Mouse (Mus musculus): ENCODE data around the gene Ccnb3. TPM values are rescaled to one million over a fixed set of nuclear protein-coding genes. Genes with fewer than 3 reads are reported as not detected.
"Not testable (repeated sequence)": the region's sequence is repeated elsewhere in the genome, so short reads cannot be mapped to it uniquely, and the experiment has no call there.

The Ccnb3 gene
- total RNA-seq (2022), result not detected

DNA sequence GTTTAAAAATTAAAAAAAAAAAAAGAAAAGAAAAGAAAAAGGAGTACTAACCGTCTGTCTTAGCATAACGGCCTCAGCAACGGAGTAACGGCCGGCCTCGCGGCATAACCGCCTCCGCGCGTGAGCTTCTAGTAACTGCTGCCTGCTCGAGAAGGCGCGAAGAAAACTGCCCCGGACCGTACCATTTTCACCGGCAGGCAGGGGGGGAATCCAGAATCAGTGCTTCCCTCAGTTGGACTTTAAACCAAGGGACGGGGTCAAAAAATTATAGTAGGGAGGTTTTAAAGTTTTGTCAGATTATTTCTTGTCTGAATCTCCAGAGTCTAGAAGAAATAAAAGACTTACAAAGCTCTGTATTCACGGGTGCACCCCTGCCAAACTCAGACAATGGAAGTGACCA, at the start of gene Ccnb3:
TSS of gene Ccnb3 (minus strand) at position 101 of the 400 bp plus-strand sequence.
- no peak for DNase-seq (ENCODE audit: low spot score in 2 of 2)

DNA sequence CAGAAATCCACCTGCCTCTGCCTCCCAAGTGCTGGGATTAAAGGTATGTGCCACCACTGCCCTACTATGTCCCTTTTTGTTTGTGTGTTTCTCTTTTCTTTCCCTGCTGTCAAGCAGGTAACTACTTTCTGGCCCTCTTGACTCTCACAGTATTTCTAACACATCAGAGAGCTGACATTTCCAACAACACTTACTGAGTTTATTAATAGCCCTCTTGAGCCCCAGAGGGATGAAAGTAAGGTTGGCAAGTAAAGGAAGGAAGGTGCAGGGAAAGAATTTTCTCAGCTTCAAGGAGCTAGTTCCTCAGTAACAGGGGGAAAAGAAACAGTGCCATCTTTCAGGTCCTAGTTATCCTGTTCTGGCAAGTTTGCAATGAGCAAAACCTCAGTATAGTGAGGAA, 48.9 kb upstream of the Ccnb3 start:
- no peak for DNase-seq (ENCODE audit: low spot score in 2 of 2)

DNA sequence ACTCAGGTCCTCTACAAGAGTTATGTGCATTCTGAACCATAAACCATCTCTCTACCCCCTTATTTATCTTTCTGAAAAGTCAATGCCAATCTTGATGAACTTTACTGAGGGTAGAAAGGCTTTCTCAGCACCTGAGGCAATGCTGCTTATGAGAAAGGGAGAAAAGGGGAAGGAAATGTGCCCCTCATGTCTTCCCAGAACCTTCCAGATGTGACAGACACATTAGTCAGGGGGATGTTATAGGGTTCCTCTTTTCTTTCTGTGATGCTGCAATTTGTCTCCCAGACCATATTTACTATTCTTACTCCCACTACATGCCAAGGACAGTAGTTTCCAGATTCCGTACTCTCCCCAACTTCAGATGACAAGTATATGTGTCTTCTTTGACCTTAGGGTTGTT, 44.5 kb upstream of the Ccnb3 start:
- no peak for DNase-seq (ENCODE audit: low spot score in 2 of 2)

DNA sequence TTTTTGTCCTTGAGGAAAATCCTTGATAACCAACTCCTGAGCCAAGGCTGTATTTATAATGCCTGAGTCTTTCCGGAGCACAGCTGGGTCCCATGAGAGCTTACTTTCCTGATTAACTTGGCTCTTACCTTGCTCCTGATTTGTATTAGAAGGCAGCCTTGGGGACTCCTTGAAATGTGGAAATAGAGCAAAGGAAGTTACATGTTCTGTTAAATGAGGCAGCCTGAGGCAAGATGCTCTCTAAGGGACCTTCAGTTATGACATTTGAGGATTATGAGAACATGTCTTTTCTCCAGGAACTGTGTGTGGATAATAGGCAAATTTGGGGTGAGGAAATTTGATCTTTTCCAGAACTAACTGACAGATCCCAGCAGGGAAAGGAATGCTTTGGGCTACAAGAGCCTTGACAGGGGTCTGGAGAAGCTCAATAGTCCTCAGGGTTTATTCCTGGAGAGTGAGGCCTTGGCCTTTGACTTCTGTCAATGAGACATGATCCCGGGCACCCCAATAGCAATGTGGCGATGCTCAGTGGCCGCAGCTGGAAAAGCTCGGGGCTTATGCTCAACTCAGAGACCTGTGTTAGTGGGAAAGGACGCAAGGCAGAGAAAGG, 38.5 kb upstream of the Ccnb3 start:
- no peak for DNase-seq (ENCODE audit: low spot score in 2 of 2)

DNA sequence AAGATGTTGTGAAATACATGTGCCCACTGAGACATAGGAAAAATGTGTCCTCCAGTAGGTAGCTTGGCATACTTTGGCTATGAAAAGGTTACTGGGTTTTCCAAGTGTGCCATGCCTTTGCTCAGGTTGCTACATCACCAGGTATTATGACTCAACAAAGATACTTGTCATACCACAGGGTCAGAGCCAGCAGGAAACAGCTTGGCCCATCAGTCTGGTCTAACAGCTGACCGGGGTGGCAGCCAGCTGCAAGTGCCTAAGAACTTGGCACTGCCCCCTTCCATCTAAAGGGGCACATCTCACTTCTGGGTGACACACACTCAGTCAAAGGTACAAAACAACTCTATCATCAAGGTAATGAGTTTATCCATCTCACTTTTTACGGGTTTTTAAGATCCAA, 26.6 kb upstream of the Ccnb3 start:
- no peak for DNase-seq (ENCODE audit: low spot score in 2 of 2)

DNA sequence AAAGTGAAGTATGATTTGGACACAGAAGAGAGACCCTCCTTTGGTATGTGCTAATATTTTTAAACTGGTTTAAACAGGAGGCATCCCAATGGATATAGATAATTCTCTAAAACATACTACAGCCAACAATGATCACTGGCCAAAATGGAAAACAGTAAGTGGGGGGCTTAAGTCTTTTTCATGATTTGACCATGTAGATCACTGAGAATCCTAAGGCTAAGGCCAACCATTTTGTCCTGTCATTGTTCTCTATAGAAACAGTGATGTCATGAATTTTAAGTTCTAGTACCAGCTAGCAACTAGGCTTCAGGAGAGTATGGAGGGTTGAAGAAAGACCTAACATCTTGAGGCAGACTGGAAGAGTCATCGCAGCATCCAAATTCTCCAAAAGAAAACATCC, 25.8 kb upstream of the Ccnb3 start, which contains the start of gene Akap4:
TSS of gene Akap4 (plus strand) at position 301 of the 400 bp plus-strand sequence.
- DNase-seq (ENCODE audit: low spot score in 2 of 2), result no peak

DNA sequence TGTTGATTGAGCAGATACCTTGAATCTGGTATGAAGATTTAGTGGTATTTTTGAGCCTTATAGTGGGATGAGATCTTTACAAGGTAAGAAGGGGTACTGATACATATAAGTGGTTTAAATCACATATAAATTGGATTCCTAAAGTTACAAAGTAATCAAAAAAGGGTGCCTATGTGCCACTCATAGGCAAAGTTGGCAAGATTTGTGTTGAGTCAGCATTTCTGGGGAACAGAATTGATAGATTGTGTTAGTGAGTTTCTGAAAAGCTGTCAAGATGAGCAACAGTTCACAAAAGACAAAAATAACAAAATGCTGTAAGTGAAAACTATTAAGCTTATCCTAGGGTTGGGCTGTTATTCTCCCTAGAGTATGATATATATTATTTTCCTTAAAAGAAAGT, 22.7 kb upstream of the Ccnb3 start:
- no peak for DNase-seq (ENCODE audit: low spot score in 2 of 2)

DNA sequence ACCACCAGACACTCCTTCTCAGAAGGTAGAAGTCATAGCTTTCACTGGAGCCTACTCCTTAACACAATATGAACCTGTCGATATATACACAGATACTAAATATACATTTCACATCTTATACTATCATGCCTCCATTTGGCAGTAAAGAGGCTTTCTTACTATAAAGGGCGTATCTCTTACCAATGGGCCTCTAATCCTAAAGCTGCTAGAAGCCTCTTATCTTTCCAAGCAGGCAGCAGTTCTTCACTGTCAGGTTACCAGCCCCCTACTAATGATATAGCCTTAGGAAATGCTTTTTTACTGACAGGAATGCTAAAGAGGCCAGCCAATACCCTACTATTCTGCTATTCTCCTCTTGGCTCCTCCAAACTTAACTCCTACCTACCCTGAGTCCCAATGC, 16.2 kb upstream of the Ccnb3 start:
- DNase-seq (ENCODE audit: low spot score in 2 of 2), result no peak

DNA sequence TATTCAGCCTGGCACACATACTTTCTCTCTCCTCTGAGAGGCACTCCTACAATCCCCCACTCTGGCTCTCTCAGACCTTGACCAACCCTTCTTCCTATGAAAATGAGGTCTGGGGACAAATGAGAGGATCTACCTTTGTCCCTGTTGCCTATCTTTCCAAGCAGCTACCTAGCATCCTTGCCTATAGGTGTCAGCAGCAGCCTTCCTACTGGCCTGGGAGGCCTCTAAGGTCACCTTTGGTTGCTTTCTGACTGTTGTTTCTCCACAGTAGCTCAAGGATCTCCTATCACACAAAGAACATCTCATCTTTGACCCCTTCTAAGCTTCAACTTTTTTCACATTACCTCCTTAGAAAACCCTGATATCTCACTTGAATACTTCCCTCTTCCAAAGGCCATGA, 15.6 kb upstream of the Ccnb3 start:
- DNase-seq (ENCODE audit: low spot score in 2 of 2), result no peak

DNA sequence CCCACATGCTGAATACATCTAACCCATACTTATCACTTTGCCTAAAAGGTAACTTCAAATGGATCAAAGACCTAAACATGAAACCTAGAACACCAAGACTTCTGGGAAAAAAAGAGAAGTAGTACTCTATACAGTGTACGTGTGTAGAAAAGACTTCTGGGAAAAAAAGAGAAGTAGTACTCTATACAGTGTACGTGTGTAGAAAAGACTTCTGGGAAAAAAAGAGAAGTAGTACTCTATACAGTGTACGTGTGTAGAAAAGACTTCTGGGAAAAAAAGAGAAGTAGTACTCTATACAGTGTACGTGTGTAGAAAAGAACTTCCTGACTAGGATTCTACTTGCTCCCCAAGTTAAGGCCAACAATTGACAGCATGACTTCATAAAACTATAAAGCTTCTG, 57.5 kb downstream of the Ccnb3 start:
- not testable (repeated sequence) for DNase-seq (ENCODE audit: low spot score in 2 of 2)

DNA sequence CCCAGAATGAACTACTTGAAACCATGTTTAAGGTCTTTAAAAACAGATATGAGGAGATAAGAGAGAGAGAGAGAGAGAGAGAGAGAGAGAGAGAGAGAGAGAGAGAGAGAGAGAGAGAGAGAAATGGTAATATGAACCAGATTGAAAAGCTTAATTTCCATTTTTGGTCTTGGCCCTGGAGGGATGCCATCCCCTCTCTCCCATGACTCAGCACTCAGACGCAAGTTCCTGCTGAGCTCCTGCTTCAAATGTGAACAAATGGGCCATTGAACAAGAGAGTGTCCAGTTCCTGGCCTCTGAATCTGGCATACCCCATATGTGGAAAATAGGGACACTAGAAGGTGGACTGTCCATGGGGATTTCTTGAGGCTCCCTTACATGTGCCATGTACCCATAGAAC, 69.5 kb downstream of the Ccnb3 start:
- no peak for DNase-seq (ENCODE audit: low spot score in 2 of 2)

DNA sequence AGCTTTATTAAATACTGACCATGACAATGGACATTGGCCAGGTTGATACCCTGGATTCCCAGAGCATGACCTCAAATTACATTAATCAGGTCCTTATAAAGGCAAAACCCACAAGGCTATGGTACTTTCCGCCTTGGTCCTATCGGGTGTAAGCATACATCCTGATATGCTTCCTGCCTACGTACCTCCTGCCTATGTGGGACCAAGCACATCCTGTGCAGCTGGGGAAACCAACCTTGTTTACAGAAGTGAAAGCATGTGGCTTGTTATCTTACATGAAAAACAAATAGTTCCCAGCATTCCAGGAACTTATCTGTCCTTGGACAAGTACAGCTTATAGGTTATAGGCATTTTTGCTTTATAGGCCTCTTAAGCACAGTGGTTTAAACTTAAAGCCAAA, 72.8 kb downstream of the Ccnb3 start:
- DNase-seq (ENCODE audit: low spot score in 2 of 2), result no peak

Other genes starting within 250 kb of the Ccnb3 start
- not detected for gene Akap4, start 25.9 kb upstream of the Ccnb3 start, total RNA-seq (2022)